Mouse (Mus musculus): ENCODE measurements around the gene Tmx1.
A peak's percentile ranks its signal among the peaks of the same experiment; 100 is the strongest.

Gene Tmx1

GRCm38 (mm10) chr12:70486716-70487480 is 34.0 kb downstream of the Tmx1 start:
- DNase-seq: no peak

- no peak for DNase-seq
These were observed 39.5 kb downstream of the Tmx1 start for GRCm38 (mm10) chr12:70492441-70492840.

- DNase-seq: peak; percentile 31
These were observed 41.8 kb downstream of the Tmx1 start for GRCm38 (mm10) chr12:70494494-70495281.

GRCm38 (mm10) chr12:70495282-70495922 is 42.5 kb downstream of the Tmx1 start:
- DNase-seq: peak; percentile 14

- no peak for DNase-seq
These were observed 45.2 kb downstream of the Tmx1 start for GRCm38 (mm10) chr12:70498091-70498490.

GRCm38 (mm10) chr12:70505971-70506370 is 53.1 kb downstream of the Tmx1 start:
- DNase-seq: peak; percentile 20

- DNase-seq: no peak
These were observed 59.1 kb downstream of the Tmx1 start for GRCm38 (mm10) chr12:70512023-70512422.

- no peak for DNase-seq
These were observed 59.5 kb downstream of the Tmx1 start for GRCm38 (mm10) chr12:70512431-70512830.
